Mouse (Mus musculus): ENCODE measurements around the gene Anks3. TPM values are rescaled to one million over a fixed set of nuclear protein-coding genes. Genes with fewer than 3 reads are reported as not detected.

The Anks3 gene
- 23.2 TPM for polyA plus RNA-seq (2014; fragmentation: Illumina TruSeq; extraction: RNeasy Lipid Tissue Mini Kit (QIAGEN cat#74804); ENCODE audit: insufficient read depth, low read depth, low replicate concordance)

GRCm38 (mm10) chr16:4963797-4964709, at the start of gene Anks3:
Anks3 (minus strand) TSS chr16:4964205.

GRCm38 (mm10) chr16:5013054-5013838, 49.2 kb upstream of the Anks3 start, which contains the start of gene Rogdi:
Rogdi (minus strand) TSS chr16:5013553.

GRCm38 (mm10) chr16:5007067-5007466, 43.1 kb upstream of the Anks3 start, which contains the start of gene Smim22:
Smim22 (plus strand) TSS chr16:5007288.

GRCm38 (mm10) chr16:4997553-4997952, 33.5 kb upstream of the Anks3 start, which contains the start of gene Sept12:
Sept12 (minus strand) TSS chr16:4997852.

GRCm38 (mm10) chr16:4938461-4938860, 25.5 kb downstream of the Anks3 start, which contains the start of gene Nudt16l1:
Nudt16l1 (plus strand) TSS chr16:4938761.

Other genes with a start within 250 kb of the Anks3 start
- 2.9 TPM for gene Nmral1, start 244.8 kb downstream of the Anks3 start, polyA plus RNA-seq (2014; fragmentation: Illumina TruSeq; extraction: RNeasy Lipid Tissue Mini Kit (QIAGEN cat#74804); ENCODE audit: insufficient read depth, low read depth, low replicate concordance)
- gene Hmox2, start 237.8 kb downstream of the Anks3 start, polyA plus RNA-seq (2014; fragmentation: Illumina TruSeq; extraction: RNeasy Lipid Tissue Mini Kit (QIAGEN cat#74804); ENCODE audit: insufficient read depth, low read depth, low replicate concordance), result 65.9 TPM
- gene Cdip1, start 173.9 kb downstream of the Anks3 start, polyA plus RNA-seq (2014; fragmentation: Illumina TruSeq; extraction: RNeasy Lipid Tissue Mini Kit (QIAGEN cat#74804); ENCODE audit: insufficient read depth, low read depth, low replicate concordance), result 24.1 TPM
- 1.4 TPM for gene 4930562C15Rik, start 128.8 kb downstream of the Anks3 start, polyA plus RNA-seq (2014; fragmentation: Illumina TruSeq; extraction: RNeasy Lipid Tissue Mini Kit (QIAGEN cat#74804); ENCODE audit: insufficient read depth, low read depth, low replicate concordance)
- gene Ubald1, start 83.9 kb downstream of the Anks3 start, polyA plus RNA-seq (2014; fragmentation: Illumina TruSeq; extraction: RNeasy Lipid Tissue Mini Kit (QIAGEN cat#74804); ENCODE audit: insufficient read depth, low read depth, low replicate concordance), result 32.6 TPM
- 34.5 TPM for gene Mgrn1, start 78.0 kb downstream of the Anks3 start, polyA plus RNA-seq (2014; fragmentation: Illumina TruSeq; extraction: RNeasy Lipid Tissue Mini Kit (QIAGEN cat#74804); ENCODE audit: insufficient read depth, low read depth, low replicate concordance)
- 44.3 TPM for gene Nudt16l1, start 25.4 kb downstream of the Anks3 start, polyA plus RNA-seq (2014; fragmentation: Illumina TruSeq; extraction: RNeasy Lipid Tissue Mini Kit (QIAGEN cat#74804); ENCODE audit: insufficient read depth, low read depth, low replicate concordance)
- gene Sept12, start 33.6 kb upstream of the Anks3 start, polyA plus RNA-seq (2014; fragmentation: Illumina TruSeq; extraction: RNeasy Lipid Tissue Mini Kit (QIAGEN cat#74804); ENCODE audit: insufficient read depth, low read depth, low replicate concordance), result not detected
- gene Smim22, start 43.1 kb upstream of the Anks3 start, polyA plus RNA-seq (2014; fragmentation: Illumina TruSeq; extraction: RNeasy Lipid Tissue Mini Kit (QIAGEN cat#74804); ENCODE audit: insufficient read depth, low read depth, low replicate concordance), result 90.9 TPM
- gene Rogdi, start 49.3 kb upstream of the Anks3 start, polyA plus RNA-seq (2014; fragmentation: Illumina TruSeq; extraction: RNeasy Lipid Tissue Mini Kit (QIAGEN cat#74804); ENCODE audit: insufficient read depth, low read depth, low replicate concordance), result 43.6 TPM
- 45.3 TPM for gene Glyr1, start 85.7 kb upstream of the Anks3 start, polyA plus RNA-seq (2014; fragmentation: Illumina TruSeq; extraction: RNeasy Lipid Tissue Mini Kit (QIAGEN cat#74804); ENCODE audit: insufficient read depth, low read depth, low replicate concordance)
- gene Ubn1, start 85.9 kb upstream of the Anks3 start, polyA plus RNA-seq (2014; fragmentation: Illumina TruSeq; extraction: RNeasy Lipid Tissue Mini Kit (QIAGEN cat#74804); ENCODE audit: insufficient read depth, low read depth, low replicate concordance), result 15.9 TPM
- 9.1 TPM for gene Ppl, start 168.2 kb upstream of the Anks3 start, polyA plus RNA-seq (2014; fragmentation: Illumina TruSeq; extraction: RNeasy Lipid Tissue Mini Kit (QIAGEN cat#74804); ENCODE audit: insufficient read depth, low read depth, low replicate concordance)
- gene Sec14l5, start 182.9 kb upstream of the Anks3 start, polyA plus RNA-seq (2014; fragmentation: Illumina TruSeq; extraction: RNeasy Lipid Tissue Mini Kit (QIAGEN cat#74804); ENCODE audit: insufficient read depth, low read depth, low replicate concordance), result 0.61 TPM
- 17.1 TPM for gene Nagpa, start 239.8 kb upstream of the Anks3 start, polyA plus RNA-seq (2014; fragmentation: Illumina TruSeq; extraction: RNeasy Lipid Tissue Mini Kit (QIAGEN cat#74804); ENCODE audit: insufficient read depth, low read depth, low replicate concordance)

Data from lung, adult 10 weeks (tissue).